Mouse (Mus musculus) embryo, embryonic 10.5 days (tissue): ENCODE data around the gene Nbeal1.
"Not testable (repeated sequence)": the region's sequence is repeated elsewhere in the genome, so short reads cannot be mapped to it uniquely, and the experiment has no call there.

ENCODE experiments used
- DNase-seq: peaks from one replicate; pipeline ENCODE4 v3.0.0-alpha.2; 2015; ENCODE audit warnings: low spot score

Nbeal1 gene

DNA sequence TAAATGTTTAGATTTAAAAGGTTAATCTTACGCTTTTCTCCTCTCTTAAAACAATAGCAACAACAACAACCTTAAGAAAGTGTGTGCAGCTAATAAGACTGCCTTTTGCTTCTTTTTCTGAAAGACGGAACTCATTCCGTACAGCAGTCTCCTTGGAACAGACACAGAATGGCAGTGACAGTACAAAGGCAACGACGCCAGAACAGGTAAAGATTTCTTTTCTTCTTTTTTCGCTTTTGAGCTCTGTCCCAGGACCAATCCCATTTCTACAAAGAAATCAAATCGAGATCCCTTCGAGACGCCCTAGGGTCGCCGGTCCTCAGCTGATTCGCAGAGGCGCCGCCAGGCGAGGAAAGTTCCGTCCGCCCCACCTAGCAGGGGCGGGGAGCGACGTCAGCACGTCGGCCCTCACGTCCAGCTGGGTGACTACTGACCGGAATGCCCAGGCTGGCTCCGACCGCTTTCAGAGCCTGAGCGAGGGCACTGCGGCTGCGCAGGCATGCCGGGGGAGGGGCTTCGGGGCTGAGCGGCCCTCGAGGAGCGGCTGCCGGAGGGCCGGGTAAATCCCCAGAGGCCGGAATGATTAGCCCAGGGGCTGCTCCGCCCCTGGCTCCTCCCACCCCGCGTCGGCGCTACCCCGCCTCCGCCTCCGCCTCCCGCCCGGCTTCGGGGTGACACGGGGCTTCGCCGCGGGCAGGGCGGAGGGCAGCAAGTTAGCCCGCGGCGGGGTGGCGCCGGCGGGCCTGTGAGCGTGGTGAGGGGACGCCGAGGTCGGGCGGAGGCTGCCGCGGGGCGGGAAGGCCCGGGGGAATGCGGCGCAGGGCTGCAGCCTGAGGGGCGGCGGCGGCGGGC lies at the start of gene Nbeal1:
TSS of gene Nbeal1 (plus strand) at position 668 of the 852 bp plus-strand sequence.
- peak; percentile 98 for DNase-seq

- DNase-seq = no peak
Observed at GRCm38 (mm10) chr1:60137346-60137745, 43.1 kb upstream of the Nbeal1 start.

GRCm38 (mm10) chr1:60152700-60153099 lies 27.7 kb upstream of the Nbeal1 start:
- peak; percentile 14 for DNase-seq

DNA sequence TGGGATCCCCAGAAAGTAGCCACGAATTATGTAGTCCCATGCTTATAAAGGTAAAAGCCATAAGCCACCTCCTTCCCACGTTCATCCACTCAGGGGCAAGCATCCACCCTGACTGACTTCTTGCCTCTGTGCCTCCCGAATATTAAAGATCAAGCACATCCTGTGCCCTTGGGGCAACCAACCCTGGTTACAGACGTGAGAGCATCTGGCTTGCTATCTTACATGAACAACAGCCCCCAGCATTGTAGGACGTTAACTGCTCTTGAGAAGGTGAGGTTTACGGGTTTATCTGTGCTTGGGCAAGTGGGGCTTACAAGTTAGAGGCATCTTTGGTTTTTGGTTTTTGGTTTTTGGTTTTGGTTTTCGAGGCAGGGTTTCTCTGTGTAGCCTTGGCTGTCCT lies 23.7 kb upstream of the Nbeal1 start:
- no peak for DNase-seq

DNA sequence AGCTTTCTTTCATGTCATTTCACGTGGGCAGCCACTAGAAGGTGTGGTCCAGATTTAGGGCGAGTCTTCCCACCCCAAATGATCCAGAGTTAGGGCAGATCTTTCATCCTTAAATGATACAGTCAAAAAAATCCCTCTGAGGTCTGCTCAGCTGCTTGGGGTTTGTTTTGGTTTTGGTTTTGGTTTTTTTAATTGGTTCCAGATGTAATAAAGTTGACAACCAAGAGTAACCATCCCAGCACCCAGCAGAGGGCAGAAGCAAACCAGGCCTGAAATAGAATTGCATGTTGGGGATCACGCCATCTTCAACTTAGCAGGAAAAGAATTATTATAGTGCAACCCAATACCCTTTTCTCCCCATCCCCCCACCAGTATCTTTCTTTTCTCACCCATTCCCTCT lies 22.0 kb upstream of the Nbeal1 start:
- peak; percentile 70 for DNase-seq

GRCm38 (mm10) chr1:60163676-60164075 lies 16.7 kb upstream of the Nbeal1 start:
- DNase-seq = no peak

DNA sequence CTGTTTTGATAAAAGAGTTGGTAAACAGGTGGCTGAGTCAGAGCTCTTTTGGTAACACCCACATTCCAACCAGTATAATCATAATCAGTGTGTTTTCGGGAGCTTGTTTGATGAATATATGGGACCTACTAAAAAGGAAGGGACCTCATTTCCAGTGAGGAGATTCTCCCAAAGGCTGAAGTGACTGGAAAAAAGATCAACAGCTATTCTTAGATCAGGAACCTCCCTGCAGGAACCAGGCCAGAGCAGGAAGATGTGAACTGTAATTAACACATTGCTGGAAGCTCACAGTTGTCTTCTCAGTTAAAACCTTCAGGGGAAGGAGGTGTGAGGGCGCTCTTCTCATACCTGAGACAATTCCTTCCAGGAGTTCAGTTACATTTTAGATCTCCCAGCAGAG lies 10.8 kb upstream of the Nbeal1 start:
- no peak for DNase-seq

- DNase-seq = no peak
Observed at GRCm38 (mm10) chr1:60170251-60170650, 10.1 kb upstream of the Nbeal1 start.

DNA sequence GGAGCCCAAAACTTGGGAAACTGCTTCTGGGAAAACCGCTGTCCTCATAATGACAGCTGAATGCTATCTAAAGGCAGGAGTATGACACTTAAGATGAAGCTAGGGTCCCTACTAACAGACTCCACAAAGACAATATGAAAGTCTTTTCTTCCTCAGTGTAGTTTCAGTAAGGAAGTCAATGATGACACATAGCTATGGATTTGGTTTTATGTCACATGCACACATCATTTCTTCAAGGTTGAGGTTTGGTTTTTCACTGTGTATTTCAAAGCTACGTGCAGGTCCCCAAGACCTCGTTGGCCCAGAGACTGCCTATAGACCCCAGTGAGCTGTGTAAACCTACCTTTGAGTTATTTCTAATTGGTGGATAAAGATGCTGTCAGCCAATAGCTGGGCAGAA lies 7.3 kb upstream of the Nbeal1 start:
- no peak for DNase-seq

- DNase-seq = not testable (repeated sequence)
Observed at GRCm38 (mm10) chr1:60177814-60178213, 2.6 kb upstream of the Nbeal1 start.

DNA sequence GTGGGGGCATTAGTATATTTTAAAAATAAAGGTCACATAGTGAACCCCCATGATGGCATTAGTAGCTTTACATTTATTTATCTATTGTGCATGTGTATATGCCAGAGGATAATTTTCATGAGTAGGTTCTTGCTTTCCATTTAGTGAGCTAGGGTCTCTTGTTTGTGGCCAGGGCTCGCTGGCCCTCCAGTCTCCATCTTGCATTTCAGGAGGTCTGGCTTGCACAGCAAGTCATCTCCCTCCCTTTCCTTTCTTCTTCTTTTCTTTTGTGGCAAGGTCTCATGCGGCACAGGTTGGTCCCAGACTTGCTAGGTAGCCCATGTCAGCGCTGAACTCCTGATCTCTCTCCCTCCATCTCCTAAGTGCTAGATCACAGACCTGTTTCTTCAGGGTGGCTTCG lies 1.0 kb upstream of the Nbeal1 start:
- DNase-seq = peak; percentile 34

GRCm38 (mm10) chr1:60180784-60181221 lies 404 bp downstream of the Nbeal1 start:
- DNase-seq = peak; percentile 81

GRCm38 (mm10) chr1:60188454-60188853 lies 8.1 kb downstream of the Nbeal1 start:
- DNase-seq = no peak

GRCm38 (mm10) chr1:60196813-60197212 lies 16.4 kb downstream of the Nbeal1 start:
- DNase-seq = peak; percentile 36

- no peak for DNase-seq
Observed at GRCm38 (mm10) chr1:60199006-60199405, 18.6 kb downstream of the Nbeal1 start.

DNA sequence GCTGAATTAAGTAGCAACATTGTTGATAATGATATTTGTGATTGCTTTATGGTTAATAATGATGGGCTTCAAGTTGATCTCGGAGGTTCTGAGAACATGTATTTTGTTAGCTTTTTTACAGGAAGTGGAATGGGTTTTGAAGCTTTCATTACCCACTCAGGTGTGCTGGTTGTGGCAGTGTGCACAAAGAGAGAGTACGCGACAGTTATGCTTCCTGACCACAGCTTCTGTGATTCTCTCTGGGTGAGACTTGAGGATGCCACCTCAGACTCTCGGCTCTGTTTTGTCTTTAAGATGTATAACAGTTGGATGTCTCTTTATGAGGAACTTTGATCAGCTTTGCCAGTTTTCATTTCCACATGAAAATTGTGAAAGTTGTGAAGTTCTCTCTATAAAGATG lies 55.9 kb downstream of the Nbeal1 start:
- DNase-seq = no peak

- DNase-seq = no peak
Observed at GRCm38 (mm10) chr1:60240430-60240829, 60.0 kb downstream of the Nbeal1 start.

DNA sequence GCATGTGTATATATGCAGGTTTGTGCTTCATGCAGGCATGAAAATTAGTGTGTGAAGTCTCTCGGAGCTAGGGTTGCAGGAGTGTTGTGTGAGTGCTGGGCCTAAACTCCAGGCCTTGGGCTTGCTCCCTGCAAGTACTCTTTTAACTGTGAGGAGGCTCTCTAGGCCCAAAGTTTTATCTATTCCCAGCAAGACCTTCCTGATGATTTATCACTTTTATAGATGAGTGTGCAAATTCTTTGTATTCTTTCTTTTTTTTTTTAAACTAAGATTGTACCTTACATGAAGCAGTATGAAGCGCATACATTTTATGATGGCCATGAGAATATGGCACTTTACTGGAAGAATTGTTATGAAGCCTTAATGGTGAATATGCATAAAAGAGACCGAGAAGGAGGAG lies 87.7 kb downstream of the Nbeal1 start:
- no peak for DNase-seq

GRCm38 (mm10) chr1:60269314-60269713 lies 88.9 kb downstream of the Nbeal1 start:
- DNase-seq = no peak

DNA sequence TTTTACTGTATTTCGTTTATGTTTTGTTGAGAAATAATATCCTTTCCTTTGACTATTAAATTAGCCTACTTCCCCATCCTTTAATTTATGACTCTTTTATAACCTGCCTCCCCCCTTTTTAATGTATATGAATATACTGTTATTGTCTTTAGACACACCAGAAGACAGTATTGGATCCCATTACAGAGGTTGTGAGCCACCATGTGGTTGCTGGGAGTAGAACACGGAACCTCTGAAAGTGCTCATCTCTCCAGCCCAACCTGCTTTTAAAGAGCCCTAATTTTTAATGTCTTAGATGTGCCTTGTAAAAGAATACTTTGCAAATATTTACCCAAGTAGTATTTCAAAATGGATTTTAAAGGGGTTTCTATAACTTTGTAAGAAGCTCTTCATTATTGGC lies 92.1 kb downstream of the Nbeal1 start:
- DNase-seq = peak; percentile 39

DNA sequence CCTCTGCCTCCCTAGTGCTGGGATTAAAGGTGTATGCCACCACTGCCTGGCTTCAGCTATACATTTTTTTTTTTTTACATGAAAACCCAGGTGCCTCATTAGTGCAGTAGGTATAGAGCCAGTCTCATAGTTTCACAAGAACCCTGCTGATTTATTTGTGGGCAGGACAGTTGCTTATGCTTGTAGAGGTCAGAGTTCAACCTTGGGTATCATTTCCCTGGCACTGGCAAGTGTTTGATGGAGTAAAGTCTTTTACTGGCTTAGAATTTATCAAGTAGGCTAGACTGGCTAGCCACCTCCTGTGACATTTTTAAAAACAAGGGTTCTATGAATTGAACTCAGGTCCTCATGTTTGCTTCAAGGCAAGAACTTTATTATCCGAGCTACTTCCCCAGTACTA lies 113.5 kb downstream of the Nbeal1 start:
- DNase-seq = no peak

DNA sequence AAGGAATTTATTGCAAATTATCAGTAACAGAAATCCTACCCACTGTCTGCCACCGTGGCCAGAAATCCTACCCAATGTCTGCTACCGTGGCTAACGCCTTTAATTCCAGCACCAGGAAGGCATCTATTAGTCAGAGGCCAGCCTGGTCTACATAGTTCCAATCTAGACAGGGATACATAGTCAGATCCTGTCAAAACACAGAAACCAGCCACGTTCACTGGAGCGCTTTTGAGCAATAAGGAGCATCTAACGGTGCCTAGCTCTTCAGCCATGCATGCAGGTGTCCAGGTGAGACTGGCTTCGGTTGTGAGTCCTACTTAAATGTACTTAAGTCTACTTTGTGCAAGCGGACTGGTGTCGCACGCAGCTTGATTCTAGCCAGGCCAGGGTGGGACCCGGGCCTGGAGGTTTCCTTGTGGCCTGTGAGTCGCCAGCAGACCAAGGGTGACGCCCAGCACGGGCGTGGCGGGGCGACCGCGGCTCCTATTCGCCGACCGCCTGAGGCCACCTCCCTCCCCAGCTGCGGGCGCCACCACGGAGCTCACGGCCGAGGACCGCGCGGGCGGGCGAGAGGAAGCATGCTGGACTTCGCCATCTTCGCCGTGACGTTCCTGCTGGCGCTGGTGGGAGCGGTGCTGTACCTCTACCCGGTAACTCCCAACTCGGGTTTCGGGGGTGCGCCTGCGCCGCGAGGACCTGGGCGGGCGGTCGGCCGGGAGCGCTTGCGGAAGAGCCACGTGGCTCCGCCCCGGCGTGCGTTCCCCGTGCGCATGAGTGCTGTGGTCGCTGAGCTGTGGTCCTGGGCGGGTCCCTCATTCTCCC lies 162.6 kb downstream of the Nbeal1 start, which contains the start of gene Cyp20a1:
TSS of gene Cyp20a1 (plus strand) at position 516 of the 822 bp plus-strand sequence.
- DNase-seq = peak; percentile 91
